ENCODE assay signal across 17 mouse cellular contexts in genomic region chr2:170027837-170028236, GRCm38 (mm10).
A peak's percentile ranks its signal among the peaks of the same experiment; 100 is the strongest.
DNase-seq lines count a peak whose midpoint lies in the region; ATAC-seq and TF ChIP-seq lines count a peak whose summit lies in the region.
"Had no signal": no experiment of that assay in that cellular context is flagged by ENCODE, and none has a peak within 500 bp of the region (broad histone marks: within the 10 kb centered on the region; RNA-seq: fewer than 3 reads in every experiment).

No protein-coding gene starts in this region.

- peak; percentile 34 for TF ChIP-seq CTCF in forebrain, postnatal 0 days (IDR thresholded peaks at IDR 0.05; ENCODE audit: low read depth)
- peak; percentile 25; the same call in 1 of the 2 replicates for TF ChIP-seq CTCF in lung, adult 2 months (IDR thresholded peaks at IDR 0.05; ENCODE audit: insufficient read depth, low read length)
- TF ChIP-seq CTCF in embryonic fibroblast, embryonic 13.5 days (IDR thresholded peaks at IDR 0.05; ENCODE audit: borderline replicate concordance, insufficient read depth, low read length), result peak; percentile 18; the same call in 1 of the 2 replicates

- no peak for DNase-seq in forebrain, postnatal 0 days
- no peak for DNase-seq in lung, adult 2 months
- DNase-seq in lung, postnatal 25 days (ENCODE audit: low spot score), result no peak
- peak; percentile 6 for DNase-seq in CD4-positive helper T cell, adult 2 months (ENCODE audit: low read depth, low spot score)
- DNase-seq in spleen, adult 12 weeks (ENCODE audit: low spot score), result no peak
- no peak for DNase-seq in Muller cell, postnatal 12 days (ENCODE audit: inconsistent ontology term)
- DNase-seq: adrenal gland, adult 8-10 months; cerebellum, adult 9-10 months; right cerebral cortex, postnatal 14 days had no signal

- peaks cover 8% of the 10 kb centered on the region; the same call in 1 of the 2 replicates for H3K4me1 ChIP-seq in forebrain, postnatal 0 days (ENCODE audit: insufficient read depth)
- 0 out of 2 replicates have a peak, but pooled peaks cover 11% of the 10 kb centered on the region for H3K4me1 ChIP-seq in forebrain, embryonic 12.5 days
- no peaks in the 10 kb centered on the region for H3K4me1 ChIP-seq in lung, adult 2 months (ENCODE audit: control insufficient read depth, insufficient read depth, low read length)
- no peaks in the 10 kb centered on the region for H3K4me1 ChIP-seq in embryonic fibroblast, embryonic 13.5 days (ENCODE audit: control insufficient read depth, insufficient read depth, low read length)
- H3K4me1 ChIP-seq: heart, embryonic 10.5 days; neural tube, embryonic 12.5 days had no signal

- H3K9ac ChIP-seq in forebrain, postnatal 0 days, result no peak overlapping the region
- no peak overlapping the region for H3K9ac ChIP-seq in forebrain, embryonic 12.5 days
- H3K9ac ChIP-seq: embryonic facial prominence, embryonic 13.5 days; hindbrain, embryonic 13.5 days; neural tube, embryonic 12.5 days had no signal

- H3K4me2 ChIP-seq in forebrain, postnatal 0 days (ENCODE audit: low read depth), result no peak overlapping the region
- H3K4me2 ChIP-seq in forebrain, embryonic 12.5 days, result no peak overlapping the region
- H3K4me2 ChIP-seq: neural tube, embryonic 12.5 days had no signal

- H3K4me3 ChIP-seq in forebrain, postnatal 0 days (ENCODE audit: low read depth, low read length), result no peak overlapping the region
- H3K4me3 ChIP-seq in forebrain, embryonic 12.5 days (replicated peaks), result no peak overlapping the region
- H3K4me3 ChIP-seq in lung, adult 2 months (replicated peaks; ENCODE audit: extremely low read depth, low read depth, low read length), result no peak overlapping the region
- no peak overlapping the region for H3K4me3 ChIP-seq in embryonic fibroblast, embryonic 13.5 days (ENCODE audit: insufficient read depth, low read length)
- H3K4me3 ChIP-seq: embryonic facial prominence, embryonic 13.5 days; heart, embryonic 10.5 days; limb, embryonic 10.5 days; neural tube, embryonic 12.5 days had no signal

- no peak overlapping the region for H3K27ac ChIP-seq in forebrain, postnatal 0 days (ENCODE audit: low read depth, low read length)
- no peak overlapping the region for H3K27ac ChIP-seq in forebrain, embryonic 12.5 days
- no peak overlapping the region for H3K27ac ChIP-seq in embryonic fibroblast, embryonic 13.5 days (ENCODE audit: insufficient read depth, low read length)
- H3K27ac ChIP-seq: embryonic facial prominence, embryonic 13.5 days; heart, embryonic 10.5 days; limb, embryonic 10.5 days; neural tube, embryonic 12.5 days had no signal

- WGBS in forebrain, postnatal 0 days, result 95% methylated on average over 7 of the region's 7 CpGs
- WGBS in forebrain, embryonic 12.5 days, result 90% methylated on average over 7 of the region's 7 CpGs
- WGBS in lung, adult 2 months, result 90% methylated on average over 7 of the region's 7 CpGs

- 0 out of 2 replicates have a peak, but pooled peaks cover 9% of the 10 kb centered on the region for H3K27me3 ChIP-seq in forebrain, postnatal 0 days (ENCODE audit: insufficient read depth, low read length)
- H3K27me3 ChIP-seq in forebrain, embryonic 12.5 days, result peaks cover 19% of the 10 kb centered on the region
- H3K27me3 ChIP-seq: CH12.LX; embryonic facial prominence, embryonic 13.5 days; hindbrain, embryonic 13.5 days; neural tube, embryonic 12.5 days had no signal

- no peaks in the 10 kb centered on the region for H3K9me3 ChIP-seq in forebrain, postnatal 0 days (ENCODE audit: low read length)
- H3K9me3 ChIP-seq in forebrain, embryonic 12.5 days, result no peaks in the 10 kb centered on the region
- H3K9me3 ChIP-seq: embryonic facial prominence, embryonic 13.5 days; heart, embryonic 10.5 days; hindbrain, embryonic 13.5 days; limb, embryonic 10.5 days had no signal

- no peak for TF ChIP-seq POLR2A in lung, adult 2 months (IDR thresholded peaks at IDR 0.05; ENCODE audit: borderline replicate concordance, extremely low read depth, low read depth, low read length)
- no peak for TF ChIP-seq POLR2A in embryonic fibroblast, embryonic 13.5 days (IDR thresholded peaks at IDR 0.05; ENCODE audit: low read depth, low read length)

- no peak for ATAC-seq in forebrain, postnatal 0 days
- ATAC-seq in forebrain, embryonic 12.5 days (ENCODE audit: low FRiP score), result no peak

- no peaks in the 10 kb centered on the region for H3K36me3 ChIP-seq in forebrain, postnatal 0 days (ENCODE audit: insufficient read depth)
- no peaks in the 10 kb centered on the region for H3K36me3 ChIP-seq in forebrain, embryonic 12.5 days (replicated peaks)
- H3K36me3 ChIP-seq: embryonic facial prominence, embryonic 13.5 days; heart, embryonic 10.5 days; hindbrain, embryonic 13.5 days; limb, embryonic 10.5 days; neural tube, embryonic 12.5 days had no signal
